Mouse (Mus musculus): ENCODE data around the gene Ccdc117. TPM values are rescaled to one million over a fixed set of nuclear protein-coding genes. Genes with fewer than 3 reads are reported as not detected.

Gene Ccdc117
- polyA plus RNA-seq, 1 experiment from 2014 or later = 9.9 TPM

DNA sequence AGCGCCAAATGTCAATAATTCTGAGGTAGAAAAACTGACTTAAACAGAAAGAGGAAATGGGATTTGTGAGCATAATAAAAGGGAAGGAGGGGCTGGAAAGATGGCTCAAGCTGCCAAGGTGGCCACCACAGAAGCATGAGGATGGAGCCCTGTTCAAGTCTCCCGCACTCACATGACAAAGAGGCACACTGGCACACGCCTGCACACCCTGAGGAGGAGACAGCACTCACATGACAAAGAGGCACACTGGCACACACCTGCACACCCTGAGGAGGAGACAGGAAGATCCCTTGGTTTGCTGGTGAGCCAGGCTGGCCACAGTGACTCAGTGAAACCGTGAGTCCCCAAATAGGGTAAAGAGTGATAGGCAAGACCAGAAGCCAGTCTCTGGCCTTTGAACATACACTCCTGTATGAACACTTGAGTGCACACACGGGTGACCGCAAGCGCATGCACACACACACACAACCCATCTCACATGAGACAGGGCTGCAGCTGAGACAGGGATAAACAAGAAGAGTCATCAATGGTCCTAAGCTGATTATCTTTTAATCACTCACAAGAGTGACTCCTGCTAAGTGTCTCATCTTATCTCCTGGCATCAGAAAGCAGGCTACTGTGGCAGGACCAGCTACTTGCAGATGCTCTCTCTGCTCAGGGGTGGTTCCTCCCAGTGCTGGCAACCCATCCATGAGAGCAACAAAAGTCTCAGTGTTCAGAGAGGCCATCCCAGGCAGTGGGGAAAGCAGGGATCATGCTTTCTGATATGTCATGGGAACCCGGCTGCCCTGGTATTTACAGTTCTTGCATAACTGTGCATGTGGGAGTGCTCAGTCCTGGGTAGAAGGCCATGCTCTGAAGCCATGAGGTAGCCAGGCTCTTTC, 32.5 kb downstream of the Ccdc117 start:
- WGBS = 84% methylated on average over 8 of the region's 8 CpGs

DNA sequence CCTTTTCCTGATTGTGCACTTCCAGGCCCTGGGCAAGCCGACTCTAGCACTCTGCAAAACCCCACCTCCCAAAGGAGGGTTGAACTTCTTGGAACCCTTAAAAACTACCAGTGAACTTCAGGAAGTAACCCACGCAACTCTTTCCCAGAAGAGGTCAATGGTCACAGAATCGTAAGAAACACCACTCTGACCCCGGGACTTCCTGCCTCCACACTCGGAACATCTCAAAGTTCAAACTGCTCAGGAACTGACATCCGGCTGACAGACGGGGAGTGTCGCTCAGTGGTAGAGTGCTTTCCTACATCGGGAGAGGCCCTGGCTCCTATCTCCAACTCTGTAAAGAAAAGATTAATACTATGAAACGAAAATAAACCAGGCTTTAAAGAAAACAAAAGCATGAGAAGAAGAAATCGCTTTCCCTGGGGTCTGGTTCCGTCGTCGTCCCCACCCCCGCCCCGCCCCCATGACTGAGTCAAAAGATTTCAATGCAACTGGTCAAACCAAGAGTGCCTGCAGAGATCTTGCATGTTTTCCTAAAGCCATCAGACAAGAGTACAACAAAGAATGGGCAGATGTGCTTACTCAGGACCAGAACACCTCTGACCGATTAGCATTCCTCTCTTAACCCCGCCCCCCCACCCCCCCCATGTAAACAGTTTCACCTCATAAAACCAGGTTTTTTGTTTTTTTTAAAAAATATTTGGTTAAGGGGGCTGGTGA, 36.0 kb downstream of the Ccdc117 start:
- 38% methylated on average over 18 of the region's 18 CpGs for WGBS
- no peaks in the 10 kb centered on the region for H3K9me3 ChIP-seq (replicated peaks; ENCODE audit: control insufficient read depth, low read length, poor library complexity, severe bottlenecking)
- H3K4me2 ChIP-seq (ENCODE audit: low read length) = no peak overlapping the region
- no peaks in the 10 kb centered on the region for H3K4me1 ChIP-seq (ENCODE audit: control insufficient read depth, insufficient read depth, low read length)
- no peak overlapping the region for H3K4me3 ChIP-seq (ENCODE audit: low read depth, low read length)
- no peaks in the 10 kb centered on the region for H3K27me3 ChIP-seq (ENCODE audit: control insufficient read depth, insufficient read depth, low read depth, low read length)
- no peak overlapping the region for H3K9ac ChIP-seq (ENCODE audit: low read depth, low read length)
- no peak for ATAC-seq
- no peaks in the 10 kb centered on the region for H3K36me3 ChIP-seq (ENCODE audit: control insufficient read depth, insufficient read depth, low read length)
- H3K27ac ChIP-seq (ENCODE audit: low read length) = no peak overlapping the region

More for the DNA sequence above, 32.5 kb downstream of the Ccdc117 start:
- H3K4me3 ChIP-seq (ENCODE audit: low read depth, low read length) = no peak overlapping the region
- no peak overlapping the region for H3K9ac ChIP-seq (ENCODE audit: low read depth, low read length)
- no peak overlapping the region for H3K4me2 ChIP-seq (ENCODE audit: low read length)
- H3K27ac ChIP-seq (ENCODE audit: low read length) = no peak overlapping the region
- ATAC-seq = no peak
- H3K9me3 ChIP-seq (replicated peaks; ENCODE audit: control insufficient read depth, low read length, poor library complexity, severe bottlenecking) = no peaks in the 10 kb centered on the region
- H3K4me1 ChIP-seq (ENCODE audit: control insufficient read depth, insufficient read depth, low read length) = no peaks in the 10 kb centered on the region
- no peaks in the 10 kb centered on the region for H3K27me3 ChIP-seq (ENCODE audit: control insufficient read depth, insufficient read depth, low read depth, low read length)
- no peaks in the 10 kb centered on the region for H3K36me3 ChIP-seq (ENCODE audit: control insufficient read depth, insufficient read depth, low read length)

DNA sequence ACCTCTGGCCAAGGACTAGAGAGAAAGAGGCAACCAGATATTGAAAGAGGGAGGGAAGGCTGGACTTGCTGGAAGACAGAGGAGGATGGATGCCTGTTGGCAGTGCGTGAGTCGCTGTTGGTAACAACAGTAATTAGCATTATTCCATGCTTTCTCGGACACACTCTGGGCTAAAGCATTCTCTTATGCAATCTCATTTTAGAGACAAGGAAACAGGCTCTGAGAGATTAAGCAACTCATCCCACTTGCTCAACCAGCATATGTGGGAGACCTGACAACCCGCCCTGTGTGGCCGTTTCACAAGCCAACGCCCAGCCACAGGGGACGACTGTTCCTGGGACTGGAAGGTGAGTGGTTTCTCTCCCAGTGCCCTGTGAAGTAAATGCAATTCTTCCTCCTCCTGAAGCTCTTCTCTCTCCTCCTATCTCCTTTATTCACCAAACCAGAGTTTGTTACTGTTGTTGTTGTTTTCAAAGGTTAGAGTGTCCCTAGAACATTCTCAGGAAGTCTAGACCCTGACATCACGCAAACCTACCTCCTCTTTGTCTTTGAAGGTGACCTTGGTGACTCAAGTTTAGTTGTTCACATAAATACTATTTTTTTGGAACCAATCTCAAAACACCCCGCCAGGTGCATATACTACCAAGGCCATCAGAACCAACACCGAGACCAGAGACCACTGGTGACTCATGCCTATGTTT, 39.5 kb downstream of the Ccdc117 start:
- no peaks in the 10 kb centered on the region for H3K36me3 ChIP-seq (ENCODE audit: control insufficient read depth, insufficient read depth, low read length)

DNA sequence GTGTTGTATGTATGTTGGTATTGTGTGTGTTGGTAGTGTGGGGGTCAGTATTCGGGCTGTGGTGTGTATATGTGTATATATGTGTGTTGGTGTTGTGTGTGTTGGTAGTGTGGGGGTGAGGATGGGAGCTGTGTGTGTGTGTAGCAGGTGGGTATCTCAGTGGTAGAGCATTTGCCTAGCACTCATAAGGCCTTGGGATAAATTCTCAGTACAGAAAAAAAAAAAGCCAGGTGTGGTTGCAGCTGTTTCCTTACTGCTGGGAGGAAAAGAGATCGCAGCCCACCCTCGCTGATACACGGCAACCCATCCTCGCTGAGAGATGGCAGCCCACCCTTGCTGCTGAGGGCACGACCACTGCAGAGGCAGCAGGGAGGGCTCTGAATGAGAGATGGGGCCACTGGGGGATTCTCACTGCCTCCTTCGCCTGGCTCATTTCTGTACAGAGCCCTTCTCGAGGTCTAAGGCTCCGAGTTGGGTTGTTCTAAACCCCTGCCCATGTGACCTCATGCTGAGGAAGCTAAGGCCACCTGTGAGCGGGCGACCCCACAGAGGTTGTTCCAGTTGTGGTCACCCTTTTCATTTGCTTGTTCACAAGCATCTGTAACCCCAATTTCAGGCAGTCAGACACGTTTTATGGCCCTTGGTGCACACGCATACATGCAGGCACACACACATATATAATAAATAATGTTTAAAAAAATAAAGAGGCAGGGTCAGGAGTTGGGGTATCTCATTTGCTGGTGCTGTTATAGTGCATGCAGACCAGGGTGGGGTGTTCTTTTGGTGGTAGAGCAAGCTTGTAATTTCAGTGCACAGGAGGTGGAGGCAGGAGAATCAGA, 40.9 kb downstream of the Ccdc117 start:
- Histone ChIP-seq H3K27me3 (ENCODE audit: control insufficient read depth, insufficient read depth, low read depth, low read length) (no peaks in the 10 kb centered on the region), H3K9me3 (replicated peaks; ENCODE audit: control insufficient read depth, low read length, poor library complexity, severe bottlenecking) (no peaks in the 10 kb centered on the region), H3K4me3 (ENCODE audit: low read depth, low read length) (no peak overlapping the region), H3K4me1 (ENCODE audit: control insufficient read depth, insufficient read depth, low read length) (no peaks in the 10 kb centered on the region), H3K4me2 (ENCODE audit: low read length) (no peak overlapping the region), H3K9ac (ENCODE audit: low read depth, low read length) (no peak overlapping the region), H3K36me3 (ENCODE audit: control insufficient read depth, insufficient read depth, low read length) (no peaks in the 10 kb centered on the region), H3K27ac (ENCODE audit: low read length) (no peak overlapping the region)
- WGBS = 82% methylated on average over 13 of the region's 13 CpGs
- no peak for ATAC-seq

More for the DNA sequence above, 39.5 kb downstream of the Ccdc117 start:
- ATAC-seq = no peak
- Histone ChIP-seq H3K4me2 (ENCODE audit: low read length) (no peak overlapping the region), H3K4me1 (ENCODE audit: control insufficient read depth, insufficient read depth, low read length) (no peaks in the 10 kb centered on the region), H3K9ac (ENCODE audit: low read depth, low read length) (no peak overlapping the region), H3K27me3 (ENCODE audit: control insufficient read depth, insufficient read depth, low read depth, low read length) (no peaks in the 10 kb centered on the region), H3K9me3 (replicated peaks; ENCODE audit: control insufficient read depth, low read length, poor library complexity, severe bottlenecking) (no peaks in the 10 kb centered on the region), H3K27ac (ENCODE audit: low read length) (no peak overlapping the region), H3K4me3 (ENCODE audit: low read depth, low read length) (no peak overlapping the region)
- WGBS = 86% methylated on average over 10 of the region's 10 CpGs

DNA sequence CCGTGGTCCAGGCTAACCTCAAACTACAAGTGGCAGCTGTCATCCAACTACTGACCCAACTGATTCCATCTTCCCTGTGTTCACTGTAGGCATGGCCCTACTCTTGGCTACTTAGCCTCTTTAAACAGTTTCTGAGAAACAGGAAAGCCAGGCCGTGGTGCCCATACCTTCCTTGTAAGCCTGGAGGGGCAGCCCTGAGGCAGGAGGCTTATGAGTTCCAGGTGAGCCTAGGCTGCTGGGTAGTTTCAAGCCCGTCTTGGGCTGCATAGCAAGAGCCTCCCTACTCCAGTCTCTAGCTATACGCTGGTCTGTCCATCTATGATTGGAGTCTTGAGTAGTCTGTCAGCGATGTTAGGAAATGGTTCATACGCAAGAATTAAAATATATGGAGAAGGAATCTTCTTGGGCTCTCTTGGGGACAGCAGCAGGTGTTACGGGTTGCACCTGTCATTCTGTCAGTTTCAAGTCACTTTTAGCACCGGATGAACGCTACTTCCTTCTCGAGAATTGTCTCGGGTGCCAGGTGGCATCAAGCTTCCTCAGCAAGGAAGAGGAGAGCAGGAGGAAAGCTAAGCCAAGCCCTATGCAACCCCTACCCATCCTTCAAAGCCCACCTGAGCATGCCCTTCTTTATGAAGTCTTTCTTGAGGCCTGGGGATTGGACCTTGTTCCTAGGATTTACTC, 41.9 kb downstream of the Ccdc117 start:
- WGBS = 92% methylated on average over 11 of the region's 11 CpGs

DNA sequence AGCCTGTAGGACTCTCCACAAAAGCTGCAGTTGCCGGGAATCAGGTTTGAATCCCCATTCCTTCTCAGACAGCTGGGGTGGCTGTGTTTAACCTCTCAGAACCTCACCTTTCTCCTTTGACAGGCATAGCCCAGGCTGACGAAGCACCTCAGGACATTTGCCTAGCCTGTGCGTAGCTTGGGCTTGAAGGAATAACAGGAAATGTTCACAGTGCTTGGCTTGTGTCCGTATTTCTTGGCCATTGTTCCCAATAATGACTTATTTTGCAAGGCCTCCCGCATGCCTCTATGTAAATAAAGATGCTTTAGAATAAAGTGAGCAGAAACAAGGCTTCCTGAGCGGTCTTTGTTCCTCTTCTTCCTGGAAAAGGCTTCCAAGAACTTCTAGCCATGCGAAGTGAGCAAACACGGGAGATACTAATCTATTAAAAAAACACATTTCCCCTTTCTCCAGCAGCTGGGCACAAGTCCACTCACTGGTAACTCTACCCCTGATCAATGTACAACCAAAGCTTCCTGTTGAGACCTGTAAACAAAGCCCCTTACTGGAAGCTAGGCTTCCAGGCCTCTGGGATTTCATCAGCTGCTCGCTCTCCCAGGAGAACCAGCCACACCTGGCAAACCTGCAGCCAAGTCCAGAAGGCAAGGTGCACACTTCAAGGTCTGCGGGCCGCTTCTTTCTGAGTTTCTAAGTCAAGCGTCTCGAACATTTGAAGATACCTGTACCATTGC, 42.9 kb downstream of the Ccdc117 start:
- no peak for ATAC-seq
- 78% methylated on average over 13 of the region's 13 CpGs for WGBS
- no peak overlapping the region for H3K4me3 ChIP-seq (ENCODE audit: low read depth, low read length)
- H3K9me3 ChIP-seq (replicated peaks; ENCODE audit: control insufficient read depth, low read length, poor library complexity, severe bottlenecking) = no peaks in the 10 kb centered on the region
- H3K4me2 ChIP-seq (ENCODE audit: low read length) = no peak overlapping the region
- H3K27ac ChIP-seq (ENCODE audit: low read length) = no peak overlapping the region
- H3K36me3 ChIP-seq (ENCODE audit: control insufficient read depth, insufficient read depth, low read length) = no peaks in the 10 kb centered on the region
- no peaks in the 10 kb centered on the region for H3K27me3 ChIP-seq (ENCODE audit: control insufficient read depth, insufficient read depth, low read depth, low read length)
- H3K9ac ChIP-seq (ENCODE audit: low read depth, low read length) = no peak overlapping the region
- no peaks in the 10 kb centered on the region for H3K4me1 ChIP-seq (ENCODE audit: control insufficient read depth, insufficient read depth, low read length)

More for the DNA sequence above, 41.9 kb downstream of the Ccdc117 start:
- no peak overlapping the region for H3K4me3 ChIP-seq (ENCODE audit: low read depth, low read length)
- no peak overlapping the region for H3K9ac ChIP-seq (ENCODE audit: low read depth, low read length)
- no peaks in the 10 kb centered on the region for H3K4me1 ChIP-seq (ENCODE audit: control insufficient read depth, insufficient read depth, low read length)
- no peaks in the 10 kb centered on the region for H3K36me3 ChIP-seq (ENCODE audit: control insufficient read depth, insufficient read depth, low read length)
- H3K27me3 ChIP-seq (ENCODE audit: control insufficient read depth, insufficient read depth, low read depth, low read length) = no peaks in the 10 kb centered on the region
- no peak overlapping the region for H3K4me2 ChIP-seq (ENCODE audit: low read length)
- H3K27ac ChIP-seq (ENCODE audit: low read length) = no peak overlapping the region
- no peaks in the 10 kb centered on the region for H3K9me3 ChIP-seq (replicated peaks; ENCODE audit: control insufficient read depth, low read length, poor library complexity, severe bottlenecking)
- ATAC-seq = no peak

DNA sequence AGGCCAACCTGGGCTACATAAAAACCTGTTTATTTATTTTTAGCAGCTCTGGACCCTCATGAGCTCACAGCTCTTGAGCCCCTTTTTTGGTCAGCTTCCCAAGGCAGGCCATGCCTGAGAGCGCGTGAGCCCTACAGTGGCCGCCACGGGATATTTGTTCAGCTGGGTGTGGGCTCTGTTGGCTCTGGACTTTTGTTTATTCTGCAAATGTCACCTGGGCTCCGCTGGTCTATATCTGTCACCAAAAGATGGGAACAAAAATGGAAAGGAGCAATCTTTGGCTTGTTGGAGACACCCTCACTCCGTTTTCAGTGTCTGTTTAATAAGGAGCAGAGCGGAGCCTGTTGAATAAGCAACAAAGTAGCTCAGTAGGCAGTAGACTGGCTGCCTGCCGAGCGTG, 43.6 kb downstream of the Ccdc117 start:
- Histone ChIP-seq H3K27me3 (ENCODE audit: control insufficient read depth, insufficient read depth, low read depth, low read length) (no peaks in the 10 kb centered on the region), H3K36me3 (ENCODE audit: control insufficient read depth, insufficient read depth, low read length) (no peaks in the 10 kb centered on the region), H3K9me3 (replicated peaks; ENCODE audit: control insufficient read depth, low read length, poor library complexity, severe bottlenecking) (no peaks in the 10 kb centered on the region), H3K4me3 (ENCODE audit: low read depth, low read length) (no peak overlapping the region), H3K27ac (ENCODE audit: low read length) (no peak overlapping the region), H3K4me1 (ENCODE audit: control insufficient read depth, insufficient read depth, low read length) (no peaks in the 10 kb centered on the region), H3K4me2 (ENCODE audit: low read length) (no peak overlapping the region), H3K9ac (ENCODE audit: low read depth, low read length) (no peak overlapping the region)
- WGBS = 82% methylated on average over 9 of the region's 9 CpGs
- no peak for ATAC-seq
